Mouse (Mus musculus) adrenal gland, adult 2 months (tissue): ENCODE results near the gene Mrpl20. TPM values are rescaled to one million over a fixed set of nuclear protein-coding genes. Genes with fewer than 3 reads are reported as not detected.

ENCODE experiments used
- DNase-seq: peaks from one replicate; pipeline ENCODE4 v3.0.0; 2021
- microRNA-seq, 2 experiments: library from miRNA; unstranded; fragments of <30 nt; microRNA quantifications; one replicate each; pipeline ENCODE4 v1.2.0; 2021
- polyA plus RNA-seq: library from polyadenylated mRNA; depleted of rRNA; stranded (reverse); fragments of >200 nt; gene quantifications from 2 replicates; pipeline ENCODE4 v1.2.3, GENCODE M21; 2012; rRNA removed
- total RNA-seq, 2 experiments: library from RNA; stranded (reverse); gene quantifications; 2 replicates each; pipeline ENCODE4 v1.2.3; 2021

Mrpl20 gene
- total and polyA plus RNA-seq, 3 experiments: 42.1 to 141 (median 122) TPM

GRCm38 (mm10) chr4:155854991-155855390 is 52.3 kb downstream of the Mrpl20 start:
- no peak for DNase-seq

- no peak for DNase-seq
These were observed 53.4 kb downstream of the Mrpl20 start for GRCm38 (mm10) chr4:155856071-155856470.

- no peak for DNase-seq
These were observed 54.2 kb downstream of the Mrpl20 start for GRCm38 (mm10) chr4:155856881-155857280.

GRCm38 (mm10) chr4:155859318-155859717 is 56.6 kb downstream of the Mrpl20 start:
- no peak for DNase-seq

Small RNA genes within 50 kb of the gene (microRNA-seq; reads per million reads assigned to microRNA genes)
- 0 reads per million in 2 experiments for gene Gm27743

Other genes starting within 250 kb of the Mrpl20 start
- gene Nadk, start 240.5 kb upstream of the Mrpl20 start, total RNA-seq: 100 to 1,000 TPM; 184 to 322 TPM
- gene Nadk, start 240.5 kb upstream of the Mrpl20 start, polyA plus RNA-seq: 297 and 390 TPM in 2 replicates
- 10 to 100 TPM; 33.6 to 35.9 TPM for gene Slc35e2, start 201.5 kb upstream of the Mrpl20 start, total RNA-seq
- 17.5 and 29.6 TPM in 2 replicates for gene Slc35e2, start 201.5 kb upstream of the Mrpl20 start, polyA plus RNA-seq
- 10 to 100 TPM; 41.6 to 46.7 TPM for gene Cdk11b, start 178.0 kb upstream of the Mrpl20 start, total RNA-seq
- 11.9 and 18.9 TPM in 2 replicates for gene Cdk11b, start 178.0 kb upstream of the Mrpl20 start, polyA plus RNA-seq
- gene Gm10563, start 157.5 kb upstream of the Mrpl20 start, total RNA-seq: not detected
- not detected in 2 replicates for gene Gm10563, start 157.5 kb upstream of the Mrpl20 start, polyA plus RNA-seq
- 1 to 10 TPM; 5.2 to 7.6 TPM for gene Mmp23, start 149.5 kb upstream of the Mrpl20 start, total RNA-seq
- 23.2 and 23.9 TPM in 2 replicates for gene Mmp23, start 149.5 kb upstream of the Mrpl20 start, polyA plus RNA-seq
- gene Mib2, start 133.7 kb upstream of the Mrpl20 start, total RNA-seq: 10 to 100 TPM; 40.8 to 50.9 TPM
- gene Mib2, start 133.7 kb upstream of the Mrpl20 start, polyA plus RNA-seq: 110 and 117 TPM in 2 replicates
- gene Fndc10, start 108.5 kb upstream of the Mrpl20 start, total RNA-seq: 10 to 100 TPM; 42.6 to 65.1 TPM
- 247 and 266 TPM in 2 replicates for gene Fndc10, start 108.5 kb upstream of the Mrpl20 start, polyA plus RNA-seq
- gene Ssu72, start 98.1 kb upstream of the Mrpl20 start, total RNA-seq: 100 to 1,000 TPM; 104 to 143 TPM
- gene Ssu72, start 98.1 kb upstream of the Mrpl20 start, polyA plus RNA-seq: 178 and 190 TPM in 2 replicates
- gene Tmem240, start 68.1 kb upstream of the Mrpl20 start, total RNA-seq: under 1 TPM; 0.55 to 0.73 TPM
- gene Tmem240, start 68.1 kb upstream of the Mrpl20 start, polyA plus RNA-seq: 2.0 and 3.1 TPM in 2 replicates
- gene Atad3a, start 41.8 kb upstream of the Mrpl20 start, total RNA-seq: 10 to 100 TPM; 71.4 to 90.7 TPM
- 226 and 242 TPM in 2 replicates for gene Atad3a, start 41.8 kb upstream of the Mrpl20 start, polyA plus RNA-seq
- gene Vwa1, start 28.2 kb upstream of the Mrpl20 start, total RNA-seq: 1 to 10 TPM; 2.5 to 4.8 TPM
- 9.4 and 12.0 TPM in 2 replicates for gene Vwa1, start 28.2 kb upstream of the Mrpl20 start, polyA plus RNA-seq
- under 1 TPM; 0.52 to 0.62 TPM for gene Tmem88b, start 17.0 kb upstream of the Mrpl20 start, total RNA-seq
- gene Tmem88b, start 17.0 kb upstream of the Mrpl20 start, polyA plus RNA-seq: 0.81 and 0.97 TPM in 2 replicates
- gene Ankrd65, start 12.4 kb upstream of the Mrpl20 start, total RNA-seq: not detected
- 0.11 and 0.16 TPM in 2 replicates for gene Ankrd65, start 12.4 kb upstream of the Mrpl20 start, polyA plus RNA-seq
- 100 to 1,000 TPM in 1 of 2 experiments, 10 to 100 TPM in 1; 70.2 to 118 TPM for gene Ccnl2, start 9.6 kb downstream of the Mrpl20 start, total RNA-seq
- gene Ccnl2, start 9.6 kb downstream of the Mrpl20 start, polyA plus RNA-seq: 56.0 and 58.2 TPM in 2 replicates
- 100 to 1,000 TPM; 155 to 164 TPM for gene Aurkaip1, start 28.4 kb downstream of the Mrpl20 start, total RNA-seq
- gene Aurkaip1, start 28.4 kb downstream of the Mrpl20 start, polyA plus RNA-seq: 276 and 293 TPM in 2 replicates
- gene Mxra8, start 36.8 kb downstream of the Mrpl20 start, total RNA-seq: 10 to 100 TPM; 36.9 to 55.5 TPM
- 164 and 185 TPM in 2 replicates for gene Mxra8, start 36.8 kb downstream of the Mrpl20 start, polyA plus RNA-seq
- gene Dvl1, start 44.5 kb downstream of the Mrpl20 start, total RNA-seq: 10 to 100 TPM; 58.1 to 66.7 TPM
- 187 and 202 TPM in 2 replicates for gene Dvl1, start 44.5 kb downstream of the Mrpl20 start, polyA plus RNA-seq
- under 1 TPM; 0.32 to 0.35 TPM for gene Tas1r3, start 60.5 kb downstream of the Mrpl20 start, total RNA-seq
- 0.56 and 0.62 TPM in 2 replicates for gene Tas1r3, start 60.5 kb downstream of the Mrpl20 start, polyA plus RNA-seq
- gene Cptp, start 66.6 kb downstream of the Mrpl20 start, total RNA-seq: 10 to 100 TPM; 18.7 to 21.1 TPM
- 29.4 and 37.1 TPM in 2 replicates for gene Cptp, start 66.6 kb downstream of the Mrpl20 start, polyA plus RNA-seq
- 10 to 100 TPM; 27.5 to 32.0 TPM for gene Ints11, start 66.7 kb downstream of the Mrpl20 start, total RNA-seq
- gene Ints11, start 66.7 kb downstream of the Mrpl20 start, polyA plus RNA-seq: 24.5 and 30.8 TPM in 2 replicates
- 10 to 100 TPM; 21.8 to 28.4 TPM for gene Pusl1, start 88.9 kb downstream of the Mrpl20 start, total RNA-seq
- 118 and 119 TPM in 2 replicates for gene Pusl1, start 88.9 kb downstream of the Mrpl20 start, polyA plus RNA-seq
- gene Acap3, start 88.9 kb downstream of the Mrpl20 start, total RNA-seq: 10 to 100 TPM; 14.4 to 20.9 TPM
- 29.0 and 29.3 TPM in 2 replicates for gene Acap3, start 88.9 kb downstream of the Mrpl20 start, polyA plus RNA-seq
- gene Ube2j2, start 141.0 kb downstream of the Mrpl20 start, total RNA-seq: 10 to 100 TPM; 64.1 to 94.4 TPM
- gene Ube2j2, start 141.0 kb downstream of the Mrpl20 start, polyA plus RNA-seq: 93.2 and 95.5 TPM in 2 replicates
- 10 to 100 TPM; 66.8 to 70.1 TPM for gene C1qtnf12, start 159.4 kb downstream of the Mrpl20 start, total RNA-seq
- gene C1qtnf12, start 159.4 kb downstream of the Mrpl20 start, polyA plus RNA-seq: 100 and 128 TPM in 2 replicates
- gene B3galt6, start 189.8 kb downstream of the Mrpl20 start, total RNA-seq: 1 to 10 TPM; 5.1 to 8.5 TPM
- 14.7 and 18.3 TPM in 2 replicates for gene B3galt6, start 189.8 kb downstream of the Mrpl20 start, polyA plus RNA-seq
- 100 to 1,000 TPM; 260 to 282 TPM for gene Sdf4, start 190.0 kb downstream of the Mrpl20 start, total RNA-seq
- 47.5 and 50.7 TPM in 2 replicates for gene Sdf4, start 190.0 kb downstream of the Mrpl20 start, polyA plus RNA-seq
- gene Tnfrsf4, start 211.0 kb downstream of the Mrpl20 start, total RNA-seq: 1 to 10 TPM in 1 of 2 experiments, under 1 TPM in 1; 0.61 to 1.2 TPM
- 4.4 and 5.0 TPM in 2 replicates for gene Tnfrsf4, start 211.0 kb downstream of the Mrpl20 start, polyA plus RNA-seq
- under 1 TPM in 1 of 2 experiments, not detected in 1; 0.38 TPM for gene Tnfrsf18, start 223.3 kb downstream of the Mrpl20 start, total RNA-seq
- gene Tnfrsf18, start 223.3 kb downstream of the Mrpl20 start, polyA plus RNA-seq: 0.30 and 0.61 TPM in 2 replicates